Mouse (Mus musculus) monocyte, adult 5-6 weeks (primary cell): ENCODE data around the gene Gm18596. TPM values are rescaled to one million over a fixed set of nuclear protein-coding genes. Genes with fewer than 3 reads are reported as not detected.
"Not testable (repeated sequence)": the region's sequence is repeated elsewhere in the genome, so short reads cannot be mapped to it uniquely, and the experiment has no call there.

Source experiments
- ATAC-seq: fragments of 153-309, 156-312 bp; replicated peaks from 2 replicates; pipeline ENCODE4 v1.8.0; 2017; ENCODE audit warnings: mild to moderate bottlenecking; ENCODE audit not compliant: low TSS enrichment, insufficient number of reproducible peaks, severe bottlenecking, poor library complexity, low FRiP score
- total RNA-seq: library from RNA; stranded (forward); fragments of 200-1000, 200-491, 200-594 nt; gene quantifications from 3 replicates; pipeline ENCODE4 v1.2.3, GENCODE M21; 2017

Gm18596 gene
- total RNA-seq, 1 experiment from 2014 or later, result not detected

- not testable (repeated sequence) for ATAC-seq
These were observed 22.1 kb downstream of the Gm18596 start, which contains the start of gene Krtap12-1 for GRCm38 (mm10) chr10:77720299-77720698. Gene Krtap12-1 (plus strand): TSS chr10:77720599.

DNA sequence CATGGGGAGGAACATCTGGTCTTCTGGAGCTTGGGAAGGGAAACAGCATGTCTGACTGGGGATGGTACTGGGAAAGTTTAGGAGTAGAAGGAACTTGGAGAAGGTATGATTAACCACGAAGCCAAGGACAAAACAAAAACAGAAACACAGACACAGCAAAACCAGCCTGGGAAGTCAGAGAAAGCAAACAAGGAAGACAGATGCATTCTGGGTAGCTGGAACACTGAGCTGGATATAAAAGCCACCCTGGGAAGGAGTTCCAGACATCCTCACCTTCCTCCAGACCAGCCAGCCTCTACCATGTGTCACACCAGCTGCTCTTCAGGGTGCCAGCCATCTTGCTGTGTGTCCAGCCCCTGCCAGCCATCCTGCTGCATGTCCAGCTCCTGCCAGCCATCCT is 26.9 kb downstream of the Gm18596 start, which contains the start of gene Gm10142:
Gm10142 (plus strand) TSS at position 301 of the 400 bp plus-strand sequence.
- ATAC-seq, result no peak

DNA sequence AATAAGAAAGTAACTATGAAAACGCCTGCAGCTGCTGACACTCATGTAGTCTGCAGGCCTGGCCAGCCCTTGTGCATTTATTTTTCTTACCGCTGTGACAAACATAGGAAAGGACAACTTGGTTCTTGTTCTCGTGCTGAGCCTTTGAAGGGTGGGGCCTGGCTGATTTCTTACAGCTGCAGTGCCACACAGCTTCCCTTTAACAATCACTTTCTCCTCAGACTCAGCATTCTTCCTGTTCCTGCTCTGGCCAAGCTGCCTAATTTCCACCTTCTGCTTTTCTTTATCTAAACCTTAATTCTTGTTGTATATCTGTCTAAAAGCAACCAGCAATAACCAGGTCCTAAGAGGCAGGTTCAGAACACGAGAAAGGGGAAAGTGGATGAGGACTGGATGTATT is 28.7 kb downstream of the Gm18596 start:
- ATAC-seq, result no peak

- not testable (repeated sequence) for ATAC-seq
These were observed 31.3 kb downstream of the Gm18596 start, which contains the start of gene Gm10024 for GRCm38 (mm10) chr10:77711157-77711556. Gene Gm10024 (plus strand): TSS chr10:77711457.

DNA sequence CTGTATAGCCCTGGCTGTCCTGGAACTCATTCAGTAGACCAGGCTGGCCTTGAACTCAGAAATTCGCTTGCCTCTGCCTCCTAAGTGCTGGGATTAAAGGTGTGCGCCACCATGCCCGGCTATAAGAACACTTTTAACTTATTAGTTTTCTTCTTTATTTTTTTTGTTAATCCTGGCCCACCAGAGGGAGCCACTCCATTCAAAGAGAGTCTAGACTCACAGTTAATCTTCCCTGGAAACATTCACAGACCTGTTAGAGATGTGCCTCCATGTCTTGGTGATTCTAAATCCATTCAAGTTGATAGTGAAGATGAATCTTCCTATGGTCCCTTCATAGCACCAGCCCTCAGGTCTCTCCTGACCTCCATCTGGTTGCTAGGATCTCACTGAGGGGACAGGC is 32.6 kb downstream of the Gm18596 start:
- ATAC-seq, result no peak

DNA sequence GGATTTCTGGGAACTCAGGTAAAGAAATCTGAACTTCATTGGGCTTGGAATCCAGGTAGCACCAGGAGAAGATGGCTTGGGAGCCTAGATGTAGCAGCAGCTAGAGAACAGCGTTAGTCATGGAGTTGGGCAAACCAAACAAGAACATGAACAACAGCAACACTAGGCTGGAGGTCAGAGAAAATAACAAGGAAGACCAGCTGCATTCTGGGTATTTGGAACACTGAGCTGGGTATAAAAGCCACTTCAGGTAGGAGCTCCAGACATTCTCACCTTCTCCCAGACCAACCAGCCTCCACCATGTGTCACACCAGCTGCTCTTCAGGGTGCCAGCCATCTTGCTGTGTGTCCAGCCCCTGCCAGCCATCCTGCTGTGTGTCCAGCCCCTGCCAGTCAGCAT is 36.1 kb downstream of the Gm18596 start, which contains the start of gene Gm10272:
Gm10272 (plus strand) TSS at position 301 of the 400 bp plus-strand sequence.
- no peak for ATAC-seq

DNA sequence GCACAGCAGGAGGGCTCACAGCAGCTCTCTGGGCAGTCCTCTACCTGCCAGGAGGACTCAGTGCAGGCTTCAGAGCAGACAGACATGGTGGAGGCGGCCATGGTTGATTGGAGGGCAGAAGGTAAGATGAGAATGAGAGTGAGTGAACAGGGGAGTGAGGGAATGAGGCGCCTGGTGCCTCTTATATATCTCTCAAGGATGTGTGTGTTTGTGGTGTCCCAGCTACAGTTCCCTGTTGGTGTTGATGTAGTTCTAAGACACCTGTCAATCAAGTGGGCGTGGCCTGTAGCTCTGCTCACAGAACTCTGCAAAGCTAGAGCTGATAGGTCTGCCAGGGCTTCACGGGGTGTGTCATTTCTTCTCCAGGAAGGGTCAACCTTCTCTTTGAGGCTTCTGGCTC is 45.3 kb downstream of the Gm18596 start, which contains the start of gene Gm9508:
Gm9508 (minus strand) TSS at position 101 of the 400 bp plus-strand sequence.
- ATAC-seq, result no peak

Other genes starting within 250 kb of the Gm18596 start
- gene Fam207a, start 226.9 kb downstream of the Gm18596 start, total RNA-seq, result 24.9 to 35.4 TPM (median 27.8 TPM) in 3 replicates
- gene Itgb2, start 212.4 kb downstream of the Gm18596 start, total RNA-seq, result 1,034 to 1,189 TPM (median 1,065 TPM) in 3 replicates
- 79.9 to 128 TPM (median 104 TPM) in 3 replicates for gene Pttg1ip, start 160.9 kb downstream of the Gm18596 start, total RNA-seq
- gene Sumo3, start 136.5 kb downstream of the Gm18596 start, total RNA-seq, result 84.2 to 128 TPM (median 126 TPM) in 3 replicates
- 1.7 to 5.5 TPM in 2 of 3 replicates, not detected in the other for gene Gm49325, start 136.4 kb downstream of the Gm18596 start, total RNA-seq
- 60.6 to 127 TPM (median 70.3 TPM) in 3 replicates for gene Ube2g2, start 120.4 kb downstream of the Gm18596 start, total RNA-seq
- not detected in 3 replicates for gene Tspear, start 56.1 kb downstream of the Gm18596 start, total RNA-seq
- gene Gm19402, start 51.9 kb downstream of the Gm18596 start, total RNA-seq, result not detected in 3 replicates
- not detected in 3 replicates for gene Gm9508, start 45.4 kb downstream of the Gm18596 start, total RNA-seq
- gene Gm10272, start 36.0 kb downstream of the Gm18596 start, total RNA-seq, result not detected in 3 replicates
- gene Gm10024, start 31.2 kb downstream of the Gm18596 start, total RNA-seq, result not detected in 3 replicates
- gene Gm10142, start 26.8 kb downstream of the Gm18596 start, total RNA-seq, result not detected in 3 replicates
- not detected in 3 replicates for gene Krtap12-1, start 22.0 kb downstream of the Gm18596 start, total RNA-seq
- gene Gm10100, start 16.2 kb downstream of the Gm18596 start, total RNA-seq, result not detected in 3 replicates
- not detected in 3 replicates for gene Gm9736, start 8.7 kb upstream of the Gm18596 start, total RNA-seq
- not detected in 3 replicates for gene Gm3233, start 17.0 kb upstream of the Gm18596 start, total RNA-seq
- gene Gm3238, start 28.7 kb upstream of the Gm18596 start, total RNA-seq, result not detected in 3 replicates
- gene Gm7138, start 34.3 kb upstream of the Gm18596 start, total RNA-seq, result not detected in 3 replicates
- not detected in 3 replicates for gene Gm3250, start 39.9 kb upstream of the Gm18596 start, total RNA-seq
- gene Gm7137, start 45.6 kb upstream of the Gm18596 start, total RNA-seq, result not detected in 3 replicates
- gene Gm9639, start 52.4 kb upstream of the Gm18596 start, total RNA-seq, result not detected in 3 replicates
- not detected in 3 replicates for gene Gm19668, start 56.5 kb upstream of the Gm18596 start, total RNA-seq
- not detected in 3 replicates for gene Gm9507, start 69.2 kb upstream of the Gm18596 start, total RNA-seq
- not detected in 3 replicates for gene Gm2696, start 72.0 kb upstream of the Gm18596 start, total RNA-seq
- not detected in 3 replicates for gene Krtap10-4, start 84.5 kb upstream of the Gm18596 start, total RNA-seq
- not detected in 3 replicates for gene Krtap10-10, start 93.3 kb upstream of the Gm18596 start, total RNA-seq
- gene Gm36176, start 104.2 kb upstream of the Gm18596 start, total RNA-seq, result not detected in 3 replicates
- not detected in 3 replicates for gene Gm10318, start 110.2 kb upstream of the Gm18596 start, total RNA-seq
- gene Gm3285, start 119.3 kb upstream of the Gm18596 start, total RNA-seq, result not detected in 3 replicates
- gene Lrrc3, start 159.9 kb upstream of the Gm18596 start, total RNA-seq, result not detected in 3 replicates
- gene Trpm2, start 227.9 kb upstream of the Gm18596 start, total RNA-seq, result 27.0 to 37.5 TPM (median 35.8 TPM) in 3 replicates
- 4.8 to 8.2 TPM (median 5.5 TPM) in 3 replicates for gene 1810043G02Rik, start 235.9 kb upstream of the Gm18596 start, total RNA-seq